Mouse (Mus musculus): ENCODE measurements at regions not wholly inside any gene's neighbourhood (a gene's known extent, or its start where the extent isn't known, plus 50 kb on each side); places are given as distances from the start of the nearest gene placed in this dataset.

- 54% methylated on average over 7 of the region's 7 CpGs for WGBS (ENCODE audit: insufficient replicate concordance)
- H3K4me2 ChIP-seq: no peak overlapping the region
- no peaks in the 10 kb centered on the region for H3K9me3 ChIP-seq (replicated peaks)
- no peak overlapping the region for H3K9ac ChIP-seq
- H3K27ac ChIP-seq (replicated peaks): no peak overlapping the region
- H3K36me3 ChIP-seq (replicated peaks): no peaks in the 10 kb centered on the region
- no peak overlapping the region for H3K4me3 ChIP-seq (replicated peaks)
- H3K4me1 ChIP-seq (replicated peaks): no peaks in the 10 kb centered on the region
- ATAC-seq (ENCODE audit: insufficient read depth): no peak
- no peaks in the 10 kb centered on the region for H3K27me3 ChIP-seq
These were observed 336.2 kb downstream of the Pdcd6ip start for GRCm38 (mm10) chr9:113371718-113372306.

DNA sequence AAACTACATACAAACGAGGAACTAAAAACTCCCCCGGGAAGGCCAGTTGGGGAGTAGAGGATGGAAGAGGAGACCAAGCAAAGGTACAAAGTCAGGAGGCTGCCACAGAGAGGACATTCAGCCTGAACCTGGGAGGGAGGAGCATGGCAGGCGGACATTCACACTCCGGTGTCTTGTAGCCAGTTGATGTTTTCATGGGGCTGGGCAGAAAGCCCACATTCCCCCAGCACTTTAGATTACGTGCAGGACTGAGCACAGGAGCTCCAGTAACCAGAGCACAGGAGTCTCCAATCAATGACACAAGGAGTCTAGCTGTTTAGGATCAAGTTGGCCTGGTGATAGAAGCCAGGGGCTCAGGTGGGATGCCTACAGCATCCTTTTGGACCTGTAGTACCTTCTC, 360.1 kb downstream of the Pdcd6ip start:
- ATAC-seq (ENCODE audit: insufficient read depth): no peak
- no peak overlapping the region for H3K9ac ChIP-seq
- WGBS (ENCODE audit: insufficient replicate concordance): 61% methylated on average over 5 of the region's 5 CpGs
- no peaks in the 10 kb centered on the region for H3K27me3 ChIP-seq
- no peak overlapping the region for H3K4me3 ChIP-seq (replicated peaks)
- no peaks in the 10 kb centered on the region for H3K4me1 ChIP-seq (replicated peaks)
- H3K27ac ChIP-seq (replicated peaks): no peak overlapping the region
- no peaks in the 10 kb centered on the region for H3K36me3 ChIP-seq (replicated peaks)
- no peak overlapping the region for H3K4me2 ChIP-seq
- no peaks in the 10 kb centered on the region for H3K9me3 ChIP-seq (replicated peaks)

DNA sequence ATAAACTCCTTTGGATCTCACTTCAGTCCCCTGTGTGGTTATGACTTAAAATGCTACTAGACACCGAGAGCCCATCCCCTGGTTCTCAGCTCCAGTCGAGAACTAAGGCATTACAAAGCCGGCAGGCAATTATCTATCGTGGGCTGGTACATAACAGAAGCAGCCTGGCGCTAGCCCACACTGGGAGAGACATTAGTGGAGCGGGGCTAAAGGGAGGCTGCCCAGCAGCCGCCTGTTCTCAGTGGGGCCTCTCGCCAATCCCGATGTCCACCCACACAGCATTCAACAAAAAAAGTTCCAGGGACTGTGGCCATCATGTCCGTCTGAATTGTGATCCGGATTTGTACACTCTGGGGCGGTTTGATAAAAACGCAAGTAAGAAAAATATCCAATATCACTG, 361.5 kb downstream of the Pdcd6ip start:
- Histone ChIP-seq H3K9me3 (replicated peaks) (0 out of 2 replicates have a peak, but pooled peaks cover 3% of the 10 kb centered on the region), H3K27me3 (no peaks in the 10 kb centered on the region), H3K4me3 (replicated peaks) (no peak overlapping the region), H3K4me1 (replicated peaks) (no peaks in the 10 kb centered on the region), H3K4me2 (no peak overlapping the region), H3K27ac (replicated peaks) (no peak overlapping the region), H3K9ac (no peak overlapping the region), H3K36me3 (replicated peaks) (no peaks in the 10 kb centered on the region)
- 67% methylated on average over 13 of the region's 13 CpGs for WGBS (ENCODE audit: insufficient replicate concordance)
- no peak for ATAC-seq (ENCODE audit: insufficient read depth)

GRCm38 (mm10) chr9:113342131-113342530, 365.9 kb downstream of the Pdcd6ip start:
- Histone ChIP-seq H3K4me2 (no peak overlapping the region), H3K9me3 (replicated peaks) (0 out of 2 replicates have a peak, but pooled peaks cover 4% of the 10 kb centered on the region), H3K27ac (replicated peaks) (no peak overlapping the region), H3K27me3 (no peaks in the 10 kb centered on the region), H3K4me1 (replicated peaks) (no peaks in the 10 kb centered on the region), H3K9ac (no peak overlapping the region), H3K4me3 (replicated peaks) (no peak overlapping the region), H3K36me3 (replicated peaks) (no peaks in the 10 kb centered on the region)
- ATAC-seq (ENCODE audit: insufficient read depth): no peak
- WGBS (ENCODE audit: insufficient replicate concordance): 68% methylated on average over 7 of the region's 7 CpGs

- H3K4me2 ChIP-seq: no peak overlapping the region
- H3K27me3 ChIP-seq: no peaks in the 10 kb centered on the region
- no peak overlapping the region for H3K27ac ChIP-seq (replicated peaks)
- no peak for ATAC-seq (ENCODE audit: insufficient read depth)
- H3K4me3 ChIP-seq (replicated peaks): no peak overlapping the region
- H3K36me3 ChIP-seq (replicated peaks): no peaks in the 10 kb centered on the region
- 48% methylated on average over 6 of the region's 6 CpGs for WGBS (ENCODE audit: insufficient replicate concordance)
- H3K9ac ChIP-seq: no peak overlapping the region
- H3K4me1 ChIP-seq (replicated peaks): no peaks in the 10 kb centered on the region
- H3K9me3 ChIP-seq (replicated peaks): 0 out of 2 replicates have a peak, but pooled peaks cover 4% of the 10 kb centered on the region
These were observed 367.2 kb downstream of the Pdcd6ip start for GRCm38 (mm10) chr9:113340838-113341237.

- Histone ChIP-seq H3K4me3 (replicated peaks) (no peak overlapping the region), H3K4me2 (no peak overlapping the region), H3K4me1 (replicated peaks) (no peaks in the 10 kb centered on the region), H3K9me3 (replicated peaks) (0 out of 2 replicates have a peak, but pooled peaks cover 4% of the 10 kb centered on the region), H3K36me3 (replicated peaks) (no peaks in the 10 kb centered on the region), H3K27ac (replicated peaks) (no peak overlapping the region), H3K9ac (no peak overlapping the region), H3K27me3 (no peaks in the 10 kb centered on the region)
- WGBS (ENCODE audit: insufficient replicate concordance): 43% methylated on average over 3 of the region's 3 CpGs
- no peak for ATAC-seq (ENCODE audit: insufficient read depth)
These were observed 368.0 kb downstream of the Pdcd6ip start for GRCm38 (mm10) chr9:113340036-113340435.

- no peak overlapping the region for H3K27ac ChIP-seq (replicated peaks)
- no peak overlapping the region for H3K4me2 ChIP-seq
- no peaks in the 10 kb centered on the region for H3K36me3 ChIP-seq (replicated peaks)
- H3K27me3 ChIP-seq: no peaks in the 10 kb centered on the region
- ATAC-seq (ENCODE audit: insufficient read depth): no peak
- WGBS (ENCODE audit: insufficient replicate concordance): 46% methylated on average over 3 of the region's 3 CpGs
- H3K9me3 ChIP-seq (replicated peaks): no peaks in the 10 kb centered on the region
- H3K9ac ChIP-seq: no peak overlapping the region
- H3K4me1 ChIP-seq (replicated peaks): no peaks in the 10 kb centered on the region
- no peak overlapping the region for H3K4me3 ChIP-seq (replicated peaks)
These were observed 383.6 kb downstream of the Pdcd6ip start for GRCm38 (mm10) chr9:113324489-113324888.

DNA sequence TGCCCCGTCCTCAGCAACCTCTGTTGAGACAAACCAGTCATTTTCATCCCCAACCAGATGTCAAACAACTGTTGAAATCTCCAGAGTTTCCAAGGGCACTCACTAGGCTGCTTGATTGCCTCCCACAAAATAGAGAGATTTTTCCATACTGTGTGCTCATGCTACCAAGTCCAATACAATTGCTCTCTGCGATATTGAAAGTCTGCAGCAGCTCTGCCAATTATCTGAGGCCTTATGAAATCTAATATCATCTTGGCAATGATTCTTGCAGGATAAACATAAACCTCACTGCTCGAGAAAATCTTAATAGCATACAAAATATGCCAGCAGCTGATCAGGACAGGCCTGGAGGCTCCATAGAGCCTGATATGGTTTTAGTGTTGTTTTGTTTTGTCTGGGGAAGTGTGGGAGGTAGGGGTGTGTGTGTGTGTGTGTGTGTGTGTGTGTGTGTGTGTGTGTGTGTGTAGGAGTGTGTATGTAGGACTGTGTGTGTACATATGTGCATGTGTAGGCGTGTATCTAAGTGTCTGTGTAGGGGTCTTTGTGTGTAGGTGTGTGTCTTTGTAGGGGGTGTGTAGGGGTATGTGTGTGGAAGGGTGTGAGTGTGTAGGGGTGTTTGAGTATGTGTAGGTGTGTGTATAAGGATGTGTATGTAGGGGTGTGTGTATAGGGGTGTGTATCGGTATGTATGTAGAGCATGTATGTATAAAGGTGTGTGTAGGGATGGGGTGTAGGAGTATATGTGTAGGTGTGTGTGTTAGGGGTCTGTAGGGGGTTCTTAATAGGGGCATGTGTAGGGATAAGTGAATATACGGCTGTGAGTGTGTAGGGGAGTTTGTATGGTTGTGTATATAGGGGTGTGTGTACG, 398.1 kb downstream of the Pdcd6ip start:
- Histone ChIP-seq H3K36me3 (replicated peaks) (no peaks in the 10 kb centered on the region), H3K9ac (no peak overlapping the region), H3K4me3 (replicated peaks) (no peak overlapping the region), H3K4me1 (replicated peaks) (no peaks in the 10 kb centered on the region), H3K9me3 (replicated peaks) (no peaks in the 10 kb centered on the region), H3K4me2 (no peak overlapping the region), H3K27ac (replicated peaks) (no peak overlapping the region), H3K27me3 (no peaks in the 10 kb centered on the region)
- WGBS (ENCODE audit: insufficient replicate concordance): 53% methylated on average over 7 of the region's 7 CpGs
- no peak for ATAC-seq (ENCODE audit: insufficient read depth)

DNA sequence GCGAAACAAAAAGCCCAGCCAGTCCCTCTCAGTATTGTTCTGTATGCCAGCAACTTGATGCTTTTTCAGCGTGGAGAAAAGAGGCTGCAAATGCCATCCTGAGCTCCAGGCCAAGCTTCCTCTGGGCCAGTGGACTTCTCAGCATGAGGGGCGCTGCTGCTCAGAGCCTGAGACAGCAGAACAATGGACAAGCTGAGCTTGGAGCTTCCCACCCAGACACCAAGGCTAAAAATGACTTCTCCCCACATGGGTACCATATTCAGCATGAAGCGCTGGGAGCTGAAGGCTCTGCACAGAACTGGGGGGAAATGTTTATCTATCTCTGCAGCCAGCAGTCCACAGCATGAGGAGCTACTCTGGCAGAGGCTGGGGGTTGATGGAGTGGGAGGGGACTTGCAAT, 402.3 kb downstream of the Pdcd6ip start:
- no peaks in the 10 kb centered on the region for H3K36me3 ChIP-seq (replicated peaks)
- 30% methylated on average over 4 of the region's 4 CpGs for WGBS (ENCODE audit: insufficient replicate concordance)
- H3K27ac ChIP-seq (replicated peaks): no peak overlapping the region
- no peaks in the 10 kb centered on the region for H3K4me1 ChIP-seq (replicated peaks)
- ATAC-seq (ENCODE audit: insufficient read depth): no peak
- H3K4me3 ChIP-seq (replicated peaks): no peak overlapping the region
- no peak overlapping the region for H3K9ac ChIP-seq
- no peak overlapping the region for H3K4me2 ChIP-seq
- H3K27me3 ChIP-seq: no peaks in the 10 kb centered on the region
- no peaks in the 10 kb centered on the region for H3K9me3 ChIP-seq (replicated peaks)

GRCm38 (mm10) chr9:113302429-113302828, 405.6 kb downstream of the Pdcd6ip start:
- Histone ChIP-seq H3K4me3 (replicated peaks) (no peak overlapping the region), H3K27me3 (no peaks in the 10 kb centered on the region), H3K4me1 (replicated peaks) (no peaks in the 10 kb centered on the region), H3K4me2 (no peak overlapping the region), H3K27ac (replicated peaks) (no peak overlapping the region), H3K36me3 (replicated peaks) (no peaks in the 10 kb centered on the region), H3K9ac (no peak overlapping the region), H3K9me3 (replicated peaks) (no peaks in the 10 kb centered on the region)
- 37% methylated on average over 1 of the region's 1 CpGs for WGBS (ENCODE audit: insufficient replicate concordance)
- ATAC-seq (ENCODE audit: insufficient read depth): no peak

DNA sequence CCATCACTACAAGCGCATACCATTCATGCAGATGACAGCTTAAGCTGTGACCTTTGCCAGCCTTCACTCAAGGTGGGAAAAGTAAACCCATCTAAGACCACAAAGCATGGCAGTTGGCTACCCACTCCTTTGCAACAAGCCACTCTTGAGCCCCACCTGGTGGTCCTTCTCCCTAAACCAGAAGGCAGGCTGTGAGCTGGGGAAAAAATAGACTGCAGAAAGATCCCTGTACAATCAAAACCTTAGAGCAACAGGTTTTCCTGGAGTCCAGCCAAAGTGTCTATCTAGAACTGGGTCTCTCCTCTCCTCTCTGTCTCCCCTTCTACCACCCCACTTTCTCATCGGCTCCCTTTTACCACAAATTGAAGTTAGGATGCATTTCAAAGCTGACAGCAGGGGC, 407.2 kb downstream of the Pdcd6ip start:
- Histone ChIP-seq H3K27ac (replicated peaks) (no peak overlapping the region), H3K4me2 (no peak overlapping the region), H3K4me3 (replicated peaks) (no peak overlapping the region), H3K9ac (no peak overlapping the region), H3K36me3 (replicated peaks) (no peaks in the 10 kb centered on the region), H3K27me3 (no peaks in the 10 kb centered on the region), H3K4me1 (replicated peaks) (no peaks in the 10 kb centered on the region), H3K9me3 (replicated peaks) (no peaks in the 10 kb centered on the region)
- WGBS (ENCODE audit: insufficient replicate concordance): 7% methylated on average over 2 of the region's 2 CpGs
- no peak for ATAC-seq (ENCODE audit: insufficient read depth)
